8 mouse cellular contexts compared by ENCODE assay signal in the genomic region with DNA sequence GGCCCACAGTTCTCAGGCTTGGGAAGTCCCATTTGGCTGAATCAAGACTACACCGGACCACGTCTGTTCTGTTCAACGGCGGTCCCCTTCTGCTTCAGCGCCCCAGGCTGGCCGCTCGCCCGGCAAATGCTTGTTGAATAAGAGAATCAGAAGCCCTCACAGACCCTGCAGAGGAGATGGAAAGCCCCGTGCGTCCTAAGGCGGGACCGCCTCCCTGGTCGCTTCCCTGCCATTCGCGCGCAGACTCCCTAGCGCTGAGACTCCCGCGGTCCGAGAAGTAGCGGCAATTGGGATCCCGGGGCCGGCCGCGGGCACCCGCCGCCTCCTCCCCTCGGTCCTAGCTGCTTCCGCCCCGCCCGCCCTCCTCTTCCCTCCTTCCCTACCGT. TPM values are rescaled to one million over a fixed set of nuclear protein-coding genes. Genes with fewer than 3 reads are reported as not detected.
A peak's percentile ranks its signal among the peaks of the same experiment; 100 is the strongest.
DNase-seq lines count a peak whose midpoint lies in the region; ATAC-seq and TF ChIP-seq lines count a peak whose summit lies in the region.

Samd14 (plus strand) TSS at position 251 of the 386 bp plus-strand sequence.

- H3K9ac ChIP-seq in stomach, postnatal 0 days (ENCODE audit: low read length): peak within 1 kb of the TSS; percentile 76

- DNase-seq in urinary bladder, postnatal 4 days (ENCODE audit: low spot score in 2 of 2): peak; percentile 72 to 75
- no peak for DNase-seq in urinary bladder, postnatal 25 days (ENCODE audit: low spot score)
- DNase-seq in cerebellum, postnatal 14 days: peak; percentile 93 to 96
- peak in 1 of 2 experiments; percentile 53 for DNase-seq in frontal cortex, adult 2 months (ENCODE audit: extremely low spot score in 1 of 2, low spot score in 1 of 2)
- DNase-seq in induced T-regulatory cell, adult 2 months (ENCODE audit: low read depth): peak; percentile 59
- peak; percentile 96 for DNase-seq in left cerebral cortex, postnatal 4 days
- DNase-seq in stomach, postnatal 0 days (ENCODE audit: low spot score): peak; percentile 70

- peak within 1 kb of the TSS; percentile 56 for H3K4me3 ChIP-seq in stomach, postnatal 0 days (ENCODE audit: low read depth, low read length)

- H3K27ac ChIP-seq in stomach, postnatal 0 days (replicated peaks): peak within 1 kb of the TSS; percentile 81

- intact Hi-C loops in left cerebral cortex, postnatal 4 days (cut with DNase I): no loop called here

- peak within 1 kb of the TSS; percentile 75 for H3K4me2 ChIP-seq in stomach, postnatal 0 days (replicated peaks; ENCODE audit: low read depth)

- TF ChIP-seq CTCF in stomach, postnatal 0 days (IDR thresholded peaks at IDR 0.05; ENCODE audit: low read depth): no peak

- H3K36me3 ChIP-seq in stomach, postnatal 0 days (ENCODE audit: control insufficient read depth, insufficient read depth, low read length): peaks cover 7% of the 10 kb centered on the region

- WGBS in stomach, postnatal 0 days: 1% methylated on average over 26 of the region's 32 CpGs

- peak; percentile 20; the same call in 1 of the 2 replicates for ATAC-seq in megakaryocyte-erythroid progenitor cell, adult 5-6 weeks (replicated peaks; ENCODE audit: low FRiP score, low TSS enrichment, poor library complexity, severe bottlenecking)
- ATAC-seq in stomach, postnatal 0 days (ENCODE audit: low FRiP score, low TSS enrichment): peak; percentile 43

- no peaks in the 10 kb centered on the region for H3K9me3 ChIP-seq in stomach, postnatal 0 days (ENCODE audit: control insufficient read depth, low read length)

- TF ChIP-seq EP300 in stomach, postnatal 0 days (optimal IDR thresholded peaks at IDR 0.05): no peak

- H3K4me1 ChIP-seq in stomach, postnatal 0 days (replicated peaks; ENCODE audit: control insufficient read depth, insufficient read depth): peaks cover 12% of the 10 kb centered on the region; the same call in 1 of the 2 replicates

- H3K27me3 ChIP-seq in stomach, postnatal 0 days (ENCODE audit: control insufficient read depth, insufficient read depth, low read length): no peaks in the 10 kb centered on the region

RNA-seq across cellular contexts. Expression of gene Samd14, which starts in this region (rescaled TPM):
- polyA plus RNA-seq in frontal cortex, adult 2 months (2012; rRNA removed): 27.5 and 28.1 TPM in 2 replicates
- total RNA-seq in left cerebral cortex, postnatal 4 days (2021): 100 to 1,000 TPM; 173 to 176 TPM
- total RNA-seq in megakaryocyte-erythroid progenitor cell, adult 5-6 weeks (2014; fragmentation: Nextera tagmentation): 69.9 and 89.1 TPM in 2 replicates
- total RNA-seq in megakaryocyte-erythroid progenitor cell, adult 5-6 weeks (2017): 29.0 and 30.8 TPM in 2 replicates
- 6.7 and 7.2 TPM in 2 replicates for polyA plus RNA-seq in stomach, postnatal 0 days (2015; fragmentation: Nextera tagmentation; extraction: Ambion mirVana)
